Mouse (Mus musculus) cerebellum, adult 11-12 months (tissue): ENCODE measurements at regions not wholly inside any gene's neighbourhood (a gene's known extent, or its start where the extent isn't known, plus 50 kb on each side); places are given as distances from the start of the nearest gene placed in this dataset.

ENCODE experiments used
- DNase-seq: peaks from one replicate; pipeline ENCODE4 v3.0.0; 2022

DNA sequence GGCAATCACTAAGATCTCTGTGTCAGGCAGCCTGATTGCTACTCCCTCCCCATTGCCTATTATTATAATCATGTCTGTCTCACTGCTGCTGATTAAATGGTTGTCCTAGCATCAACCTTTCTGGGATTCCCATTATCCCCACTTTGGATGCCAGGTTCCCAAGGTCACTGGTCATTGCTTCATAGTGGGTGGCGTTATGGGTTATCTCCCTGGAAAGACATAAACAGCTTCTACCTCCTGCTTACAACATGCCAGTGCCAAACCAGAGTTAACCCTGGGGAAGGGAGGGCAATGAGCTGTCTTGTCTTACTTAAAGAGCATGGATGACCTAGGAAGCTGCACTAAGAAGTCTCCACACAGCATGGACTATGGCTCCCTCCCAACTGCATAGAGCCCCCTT lies 136.9 kb downstream of the Uaca start:
- DNase-seq = no peak

DNA sequence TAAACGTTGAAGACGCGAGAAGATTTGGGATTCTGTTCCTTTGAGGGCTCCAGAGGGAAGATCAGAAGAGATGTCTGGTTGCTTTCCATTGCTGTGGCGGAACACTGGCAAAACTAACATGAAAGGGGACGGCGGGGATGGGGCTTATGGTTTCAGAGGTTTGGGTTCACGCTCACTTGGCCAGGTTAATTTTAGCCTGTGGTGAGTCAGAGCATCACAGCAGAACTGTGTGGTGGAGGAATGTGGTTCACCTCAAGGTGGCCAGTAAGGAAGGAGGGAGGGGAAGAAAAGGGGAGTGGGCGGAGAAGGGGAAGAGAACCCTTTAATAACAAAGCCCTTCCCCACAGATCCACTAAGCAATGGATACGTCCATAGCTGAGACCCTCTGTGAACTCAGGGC lies 142.6 kb downstream of the Uaca start:
- DNase-seq = no peak

DNA sequence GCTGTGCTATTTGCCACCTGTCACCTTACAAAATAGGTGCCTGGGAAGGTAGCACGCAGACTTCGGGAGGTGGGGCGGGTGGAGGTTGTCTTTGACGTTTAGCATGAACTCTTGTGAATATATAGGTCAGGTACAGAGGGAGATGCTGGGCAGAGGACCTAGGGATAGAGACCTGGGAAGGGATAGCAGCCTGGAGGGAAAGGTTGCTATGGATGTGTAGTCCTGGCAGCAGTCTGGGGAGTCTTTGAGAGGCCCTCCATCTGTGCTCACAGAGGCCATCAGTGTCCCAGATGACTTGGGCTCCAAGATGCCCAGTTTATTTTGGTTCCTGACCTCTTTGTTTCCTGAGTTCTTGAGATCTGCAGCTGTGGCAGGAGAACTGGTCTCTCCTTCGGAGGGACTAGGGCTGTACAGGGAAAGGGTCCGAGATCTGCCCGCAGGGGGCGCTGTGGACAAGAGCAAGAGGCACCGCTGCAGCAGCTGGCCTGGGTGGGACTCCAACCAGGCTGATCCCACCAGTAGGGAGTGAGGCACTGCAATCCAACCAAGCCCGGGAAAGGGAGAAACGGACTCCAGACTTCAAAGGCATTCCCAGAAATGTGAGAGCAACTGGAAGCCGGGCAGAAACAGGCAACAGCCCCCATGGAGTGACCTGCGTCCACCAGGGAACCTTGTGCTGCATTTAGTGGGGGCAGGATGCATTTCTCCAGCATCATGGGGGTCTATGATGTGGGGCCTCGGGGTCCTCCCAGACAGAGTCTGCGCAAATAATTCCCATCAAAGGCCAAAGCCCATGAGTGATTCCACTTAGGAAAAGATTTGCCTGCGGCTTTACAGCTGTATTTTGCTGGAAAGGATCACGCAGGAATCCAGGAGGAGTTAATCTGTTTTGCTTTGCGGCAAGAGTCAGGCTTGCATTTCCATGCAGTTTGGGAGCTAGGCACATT lies 145.8 kb downstream of the Uaca start:
- DNase-seq = peak; percentile 10

DNA sequence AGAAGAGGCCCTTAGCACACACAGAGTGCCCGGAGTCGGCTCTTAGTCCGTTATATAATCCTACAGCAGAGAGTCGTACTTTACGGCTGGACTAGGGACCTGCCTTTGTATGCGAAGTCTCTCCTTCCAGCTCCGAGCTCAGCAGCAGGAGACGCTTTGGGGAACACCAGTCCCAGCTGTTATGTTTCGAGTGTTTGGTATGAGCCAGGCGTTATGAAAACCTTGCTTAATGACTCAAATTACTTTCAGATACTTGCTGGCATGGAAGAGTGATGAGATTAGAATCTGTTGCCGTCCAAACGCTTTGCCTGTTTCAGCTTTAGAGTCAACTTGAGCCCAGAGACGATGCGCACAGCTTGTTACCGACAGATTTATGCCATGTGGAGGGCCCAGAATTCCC lies 153.0 kb downstream of the Uaca start:
- DNase-seq = no peak

DNA sequence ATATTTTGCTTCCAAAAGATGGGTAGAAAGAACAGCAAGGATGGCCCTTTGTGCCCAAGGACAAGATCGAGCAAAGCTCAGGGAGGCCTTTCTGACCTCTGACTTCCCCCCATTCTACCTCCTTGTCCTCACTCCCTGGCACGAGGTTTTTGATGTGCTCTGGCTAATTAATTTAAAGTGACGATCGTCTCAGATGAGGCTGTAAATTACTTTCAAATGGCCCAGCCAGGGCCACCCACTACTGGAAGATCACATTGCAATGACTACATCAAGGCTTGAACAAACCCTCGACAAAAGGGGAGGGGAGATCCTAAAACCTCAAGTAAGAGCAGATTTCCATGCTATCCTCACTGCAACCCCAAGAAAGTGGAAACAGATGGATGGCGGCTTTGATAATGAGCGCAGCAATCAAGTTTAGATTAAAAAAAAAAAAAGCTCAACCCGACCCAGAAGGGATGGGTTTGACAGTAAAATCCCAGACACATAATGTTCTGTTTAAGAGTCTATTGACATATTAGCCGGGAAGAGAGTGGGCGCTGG lies 154.3 kb downstream of the Uaca start:
- no peak for DNase-seq

DNA sequence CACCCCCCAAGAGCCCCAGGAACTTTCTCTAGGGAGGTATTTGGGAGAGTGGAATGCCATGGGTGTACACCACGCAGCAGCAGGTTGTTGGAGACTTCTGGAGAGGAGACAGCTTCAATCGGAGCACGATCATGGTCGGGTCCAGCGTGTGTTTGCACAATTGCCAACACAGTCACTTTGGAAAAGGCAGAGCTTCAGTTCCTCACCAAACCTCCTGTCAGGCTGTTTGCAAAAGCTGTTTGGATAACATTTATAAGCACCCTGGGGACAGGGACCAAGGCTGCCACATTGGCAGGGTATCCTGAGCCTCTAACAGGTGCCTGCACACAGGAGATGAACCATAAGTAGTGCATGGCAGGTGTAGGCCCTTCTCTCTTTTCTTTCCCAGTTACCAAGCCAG lies 155.8 kb downstream of the Uaca start:
- DNase-seq = peak; percentile 9

DNA sequence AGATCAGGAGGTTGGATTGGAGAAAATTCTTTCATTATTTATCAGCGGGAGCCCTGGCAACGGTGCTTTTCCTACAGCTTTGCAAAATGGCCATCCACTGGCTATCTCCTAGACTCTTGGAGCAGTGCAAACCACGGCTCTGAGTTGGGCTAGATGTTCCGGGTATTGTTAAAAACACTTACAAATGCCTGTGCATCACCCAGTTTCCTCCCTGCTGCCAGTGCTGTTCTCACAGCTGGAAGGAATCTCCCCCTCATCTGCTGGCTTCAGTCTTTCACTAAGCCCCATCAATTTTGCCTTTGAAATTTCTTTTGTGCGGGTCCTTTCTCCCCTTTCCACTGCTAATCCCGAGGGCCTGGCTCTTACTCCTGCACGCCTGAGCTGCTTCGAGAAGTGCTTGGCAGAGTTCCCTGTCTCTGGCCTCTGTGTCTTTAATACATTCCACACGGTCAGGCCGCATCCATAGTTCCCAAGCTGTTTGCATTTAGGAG lies 156.8 kb downstream of the Uaca start:
- peak; percentile 45 for DNase-seq

DNA sequence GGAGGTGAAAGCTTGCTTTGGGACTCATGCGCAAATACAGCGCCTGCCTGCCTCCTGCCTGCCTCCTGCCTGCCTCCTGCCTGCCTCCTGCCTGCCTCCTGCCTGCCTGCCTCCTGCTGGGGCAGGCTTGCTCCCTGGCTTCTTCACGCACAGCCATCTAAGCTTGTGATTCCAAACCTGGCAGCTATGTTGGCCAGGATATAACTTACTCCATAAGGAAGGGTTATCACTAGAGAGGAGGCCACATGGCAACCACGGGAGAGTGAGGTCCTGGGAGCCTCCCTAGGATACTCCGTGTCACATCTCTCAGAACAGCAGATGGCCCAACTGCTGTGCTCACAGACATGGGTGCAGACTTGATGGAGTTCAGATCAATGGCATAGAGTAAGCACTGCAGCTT lies 163.1 kb downstream of the Uaca start:
- DNase-seq = no peak

DNA sequence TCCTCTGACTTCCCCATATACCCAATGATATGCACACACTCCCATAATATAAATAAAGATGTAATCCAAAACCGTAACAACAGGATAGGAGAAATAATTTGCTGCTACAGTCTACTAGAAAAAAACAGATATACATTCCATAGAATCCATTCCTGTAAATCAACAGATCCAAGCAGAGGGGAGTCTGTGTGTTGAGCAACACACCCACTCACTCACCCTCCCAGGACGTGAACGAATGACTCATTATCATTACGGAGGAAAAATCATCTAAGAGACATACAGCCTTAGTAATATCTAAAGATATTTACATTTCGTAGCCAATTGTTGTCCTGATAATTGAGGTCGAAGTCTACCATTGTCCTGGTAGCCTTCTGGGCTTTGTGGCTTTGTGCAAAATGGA lies 165.2 kb downstream of the Uaca start:
- DNase-seq = no peak

DNA sequence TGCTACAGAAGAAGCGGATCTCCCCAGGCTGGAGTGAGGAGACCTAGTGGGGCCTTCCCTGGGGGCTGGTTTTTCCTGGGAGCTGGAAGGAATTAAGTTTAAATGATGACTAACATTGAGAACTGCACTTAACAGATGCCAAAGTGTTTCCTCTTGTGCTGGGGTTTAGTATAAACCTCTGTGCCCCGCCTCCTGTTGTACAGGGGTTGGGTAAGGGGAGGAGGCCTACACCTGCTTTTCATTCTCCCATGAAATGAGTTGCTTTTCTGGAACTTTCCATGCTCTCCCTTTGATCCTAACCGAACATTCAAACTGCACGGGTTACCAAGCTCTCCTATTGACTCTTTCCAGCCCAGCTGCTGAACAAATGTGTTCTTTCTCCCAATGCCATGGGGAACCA lies 167.7 kb downstream of the Uaca start:
- no peak for DNase-seq

DNA sequence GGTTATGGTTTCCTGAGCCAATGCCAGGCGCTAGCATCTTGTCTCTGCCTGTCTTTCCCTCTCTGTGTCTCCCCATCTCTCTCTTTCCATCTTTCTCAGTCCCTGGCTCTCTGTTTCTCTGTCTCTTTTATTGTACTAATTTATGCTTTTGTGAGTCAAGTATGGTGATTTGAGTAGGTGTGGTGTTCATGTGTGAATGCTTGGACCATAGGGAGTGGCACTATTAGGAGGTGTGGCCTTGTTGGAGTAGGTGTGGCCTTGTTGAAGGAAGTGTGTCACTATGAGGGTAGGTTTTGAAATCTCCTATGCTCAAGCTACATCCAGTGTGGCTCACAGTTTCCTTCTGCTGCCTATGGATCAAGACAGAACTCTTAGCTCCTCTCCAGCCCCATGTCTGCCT lies 171.3 kb downstream of the Uaca start:
- no peak for DNase-seq

DNA sequence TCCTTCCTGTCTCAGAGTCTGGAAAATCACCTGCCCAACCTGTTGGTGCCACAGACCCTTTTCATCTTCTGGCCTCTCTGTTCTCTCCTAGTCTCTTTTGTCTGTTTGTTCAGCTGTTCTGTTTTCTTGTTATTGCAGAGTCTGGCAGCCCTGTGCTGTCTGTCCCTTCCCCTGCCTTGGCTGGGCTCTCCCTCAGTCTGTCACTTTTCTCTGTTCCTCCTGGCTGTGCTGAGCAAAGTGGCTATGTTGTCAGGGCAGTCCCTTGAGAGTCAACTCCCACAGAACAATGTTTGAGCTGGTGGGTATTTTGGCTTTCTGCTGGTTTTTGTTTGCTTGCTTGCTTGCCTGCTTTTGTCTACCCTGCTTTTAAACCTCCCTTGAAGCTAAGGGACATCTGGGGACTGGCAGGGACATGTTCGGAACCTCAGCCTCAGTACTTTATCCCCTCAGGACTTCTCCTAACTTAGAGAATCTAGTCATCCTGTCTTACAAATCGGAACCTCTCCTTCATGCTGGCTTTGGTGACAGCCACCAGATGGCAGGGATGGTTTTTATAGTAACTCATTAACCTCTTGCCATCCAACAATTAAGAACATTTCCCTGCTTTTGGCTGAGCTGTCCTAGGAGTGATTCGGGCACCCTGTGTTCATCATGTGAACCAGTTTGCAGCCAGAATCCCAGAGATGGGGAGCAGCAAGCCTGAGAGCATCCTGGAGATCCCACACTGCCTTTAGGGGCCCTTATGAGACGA lies 174.1 kb downstream of the Uaca start:
- DNase-seq = no peak

DNA sequence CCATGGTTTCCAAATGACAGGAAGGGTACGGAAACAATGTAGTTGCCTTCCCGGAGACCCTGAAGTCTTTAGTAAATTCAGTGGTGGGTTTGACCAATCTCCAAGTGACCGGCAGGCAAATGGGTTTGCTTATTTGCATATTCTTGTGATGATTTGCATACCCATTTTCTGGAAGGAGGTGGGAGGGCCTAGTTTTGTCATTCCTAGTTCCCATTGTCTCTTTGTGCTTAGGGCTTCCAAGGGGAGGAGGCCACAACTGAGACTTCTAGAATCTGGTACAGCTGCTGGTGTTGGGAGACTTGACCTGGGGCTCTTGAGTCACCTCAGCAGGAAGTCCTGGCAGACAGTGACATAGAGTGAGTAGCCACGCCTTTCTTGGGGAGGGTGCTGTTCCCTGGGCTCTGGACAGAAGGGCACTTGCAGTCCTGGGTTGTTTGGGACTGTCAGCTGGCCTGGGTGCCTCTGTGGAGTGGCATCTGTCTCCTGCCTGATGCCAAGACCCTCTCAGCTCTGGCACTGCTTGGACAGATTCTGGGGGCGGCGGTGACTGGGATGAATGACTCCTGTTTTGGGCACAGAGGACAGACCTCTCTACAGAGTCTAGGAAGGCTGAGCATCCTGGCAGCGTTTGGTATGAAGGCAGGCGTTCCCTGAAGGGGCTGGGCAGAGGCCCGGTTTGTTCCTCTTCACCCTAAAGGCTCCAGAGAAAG lies 178.0 kb downstream of the Uaca start:
- no peak for DNase-seq

DNA sequence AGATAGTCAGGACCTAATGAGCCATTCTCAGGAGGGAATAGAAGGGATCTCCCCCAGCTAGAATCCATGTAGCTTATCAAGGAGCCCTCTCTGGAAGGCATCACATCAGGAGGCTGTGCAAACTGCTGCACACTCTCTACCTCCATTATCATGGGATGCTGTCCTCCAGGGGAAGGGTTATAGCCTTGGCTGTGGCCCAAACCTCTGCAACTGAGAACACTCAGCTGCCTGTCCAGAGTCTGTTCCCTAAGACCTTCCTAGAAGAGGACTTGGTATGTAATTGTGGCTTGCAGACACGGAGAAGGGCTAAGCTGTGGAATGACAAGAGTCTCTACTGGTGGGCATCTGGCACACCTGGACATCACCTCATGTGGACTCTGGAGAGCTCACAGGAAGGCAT lies 180.2 kb downstream of the Uaca start:
- no peak for DNase-seq

DNA sequence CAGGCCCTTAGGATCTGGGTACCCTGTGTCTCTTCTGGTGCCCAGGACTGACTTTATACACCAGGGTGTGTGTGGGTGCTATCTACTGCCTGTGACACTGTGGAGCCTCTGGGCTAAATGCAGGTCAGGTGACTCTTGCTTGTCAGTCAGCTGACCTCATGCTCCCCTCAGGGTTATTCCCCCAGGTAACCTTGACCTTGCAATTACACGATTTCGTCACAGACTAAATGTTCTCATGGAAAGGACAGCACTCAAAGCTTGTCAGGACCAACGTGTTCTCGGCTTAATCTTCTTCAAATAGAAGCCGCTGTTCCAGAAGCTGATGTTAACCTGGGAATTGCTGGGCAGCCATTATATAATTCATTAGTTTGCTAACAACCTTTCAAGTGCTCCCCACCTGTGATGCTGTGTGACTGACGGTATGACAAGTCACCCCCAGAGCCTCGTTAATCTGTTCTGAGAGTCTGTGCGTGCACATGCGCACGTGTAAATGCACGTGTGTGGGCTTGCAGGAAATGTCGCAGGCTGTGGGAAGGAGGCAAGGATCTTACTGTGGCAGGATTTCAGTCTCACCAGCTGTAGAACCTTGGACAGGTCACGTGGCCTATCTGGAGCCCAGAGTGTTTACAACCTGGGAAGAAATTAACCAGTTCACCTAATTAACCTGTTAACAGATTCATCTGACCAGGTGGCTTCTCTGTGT lies 188.2 kb downstream of the Uaca start:
- no peak for DNase-seq

DNA sequence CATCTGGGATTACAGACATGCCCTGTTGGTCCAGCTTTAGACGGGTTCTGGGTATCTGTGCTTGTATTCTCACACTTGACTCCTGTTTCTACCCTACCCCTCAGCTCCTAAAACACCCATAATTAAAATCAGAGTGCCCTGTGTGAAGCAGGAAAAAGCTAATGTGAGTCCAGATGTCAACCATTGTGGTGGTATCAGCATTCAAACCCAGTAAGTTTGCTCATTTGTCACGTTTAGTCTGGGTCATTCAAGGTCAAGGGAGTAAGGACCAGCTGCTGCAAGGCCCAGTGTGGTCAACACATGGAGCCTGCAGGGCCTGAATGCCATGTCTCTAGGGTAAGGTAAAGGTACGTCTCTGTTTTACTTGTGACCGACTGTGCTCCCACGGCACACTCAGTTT lies 188.9 kb downstream of the Uaca start:
- no peak for DNase-seq

DNA sequence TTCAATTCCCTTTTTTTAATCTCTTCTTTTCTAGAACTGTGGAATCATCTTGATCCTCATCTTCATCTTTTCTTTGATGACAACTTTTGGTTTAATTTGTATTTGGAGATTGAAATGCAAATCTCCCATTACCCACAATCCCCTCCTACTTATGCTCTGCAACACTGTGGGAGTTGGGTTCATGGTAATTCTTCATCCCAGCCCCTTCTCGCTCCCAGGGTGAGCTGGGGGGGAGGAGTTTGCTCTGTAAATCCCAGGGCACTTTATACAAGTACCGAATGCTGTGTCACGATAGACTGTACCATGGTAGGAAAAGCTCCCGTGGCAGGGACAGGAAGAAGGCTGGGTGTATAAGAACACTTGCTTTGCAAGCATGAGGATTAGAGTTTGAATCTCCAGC lies 193.8 kb downstream of the Uaca start:
- DNase-seq = no peak

DNA sequence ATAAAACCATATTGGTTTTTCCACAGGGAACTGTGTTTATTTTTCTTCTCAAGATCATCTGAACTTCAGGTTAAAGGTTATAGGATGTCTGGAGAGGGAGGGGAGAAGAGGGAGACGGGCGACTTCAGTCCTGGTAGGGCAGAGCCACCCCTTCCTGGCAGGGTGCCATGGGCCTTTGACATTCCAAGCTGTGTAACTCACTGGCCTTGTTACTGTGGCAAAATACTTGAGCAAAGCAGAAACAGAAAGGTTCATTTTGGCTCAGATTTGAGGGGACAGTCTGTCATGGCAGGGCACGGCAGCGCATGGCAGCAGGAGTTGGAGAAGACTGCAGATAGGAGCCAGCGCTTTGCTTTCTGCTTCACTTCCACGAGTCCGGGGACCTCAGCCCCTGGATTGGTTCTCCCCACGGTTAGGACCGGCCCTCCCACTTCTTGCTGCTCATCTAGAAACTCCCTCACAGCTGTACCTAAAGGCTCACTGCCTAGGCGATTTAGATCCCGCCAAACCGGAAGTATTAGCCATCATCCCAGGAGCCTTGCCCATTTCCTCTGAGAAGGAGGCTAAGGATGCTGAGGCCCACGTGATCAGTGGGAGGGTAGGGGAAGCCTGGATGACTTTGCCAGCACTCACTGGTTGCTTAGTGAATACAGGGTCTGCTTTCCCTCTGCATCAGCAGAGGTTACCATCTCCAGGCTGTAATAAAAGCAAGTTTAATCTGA lies 195.5 kb downstream of the Uaca start:
- no peak for DNase-seq

DNA sequence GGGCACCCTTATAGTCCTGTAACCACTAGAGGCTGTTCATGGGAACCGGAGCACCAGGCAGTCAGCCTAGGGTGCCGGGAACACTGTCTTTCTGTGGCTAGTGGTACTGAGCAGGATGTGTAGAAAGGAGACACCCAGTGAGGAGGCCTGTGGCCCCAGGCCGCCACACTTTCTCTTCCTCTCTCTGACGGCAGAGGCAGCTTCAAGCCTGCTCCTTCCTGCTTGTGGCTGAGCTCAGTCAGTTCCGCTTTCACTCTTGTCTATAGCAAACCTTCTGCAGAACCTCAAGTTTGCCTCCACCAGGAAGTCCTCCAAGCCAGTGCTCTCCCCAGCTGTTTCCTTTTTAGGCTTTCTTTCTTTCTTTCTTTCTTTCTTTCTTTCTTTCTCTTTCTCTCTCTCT lies 197.2 kb downstream of the Uaca start:
- DNase-seq = no peak

DNA sequence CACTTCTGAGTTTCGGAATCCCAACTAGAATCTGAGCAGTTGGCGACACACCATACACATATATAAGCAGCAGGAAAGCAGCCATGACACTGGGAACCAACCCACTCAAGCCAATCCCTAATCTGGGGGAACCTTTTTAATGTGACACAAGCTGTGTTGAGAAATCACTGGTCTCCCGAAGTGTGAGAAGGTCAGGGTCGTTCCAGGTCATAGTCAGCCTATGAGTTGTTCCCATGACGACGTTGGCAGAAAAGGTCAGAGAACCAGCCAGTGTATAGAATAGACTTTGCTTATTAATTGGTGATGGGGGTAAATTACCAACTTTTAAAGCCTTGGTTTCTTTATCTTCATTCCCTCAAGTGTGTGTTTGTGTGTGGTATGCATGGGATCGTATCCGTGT lies 199.3 kb downstream of the Uaca start:
- no peak for DNase-seq

DNA sequence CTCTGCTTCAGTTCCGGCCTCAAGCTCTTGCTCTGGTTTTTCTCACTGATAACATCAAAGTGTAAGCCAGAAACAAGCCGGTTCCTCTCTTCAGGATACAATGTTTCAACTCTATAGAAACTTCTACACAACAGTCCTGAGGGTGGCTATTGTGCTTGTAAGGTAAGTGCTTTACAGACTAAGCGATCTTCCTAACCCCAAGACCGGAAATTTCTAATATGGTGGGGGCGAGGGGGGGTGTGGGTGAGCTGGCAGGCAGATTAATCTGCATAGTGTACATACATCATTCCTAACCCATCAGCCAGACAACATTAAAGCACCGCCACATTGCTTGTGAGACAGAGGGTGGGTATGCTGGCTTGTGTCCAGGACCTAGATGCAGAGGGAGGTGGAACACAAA lies 200.8 kb downstream of the Uaca start:
- DNase-seq = no peak
